Mouse (Mus musculus): ENCODE measurements around the gene Nlrx1.

- TF ChIP-seq CTCF (conservative IDR thresholded peaks at IDR 0.05; ENCODE audit: insufficient read depth, insufficient read length, low read depth, low read length) (no peak), POLR2A (IDR thresholded peaks at IDR 0.05; ENCODE audit: low read depth, low read length) (no peak)
These were observed 45.3 kb upstream of the Nlrx1 start for GRCm38 (mm10) chr9:44313476-44314256.
